32 mouse cellular contexts compared by ENCODE assay signal in the genomic region with DNA sequence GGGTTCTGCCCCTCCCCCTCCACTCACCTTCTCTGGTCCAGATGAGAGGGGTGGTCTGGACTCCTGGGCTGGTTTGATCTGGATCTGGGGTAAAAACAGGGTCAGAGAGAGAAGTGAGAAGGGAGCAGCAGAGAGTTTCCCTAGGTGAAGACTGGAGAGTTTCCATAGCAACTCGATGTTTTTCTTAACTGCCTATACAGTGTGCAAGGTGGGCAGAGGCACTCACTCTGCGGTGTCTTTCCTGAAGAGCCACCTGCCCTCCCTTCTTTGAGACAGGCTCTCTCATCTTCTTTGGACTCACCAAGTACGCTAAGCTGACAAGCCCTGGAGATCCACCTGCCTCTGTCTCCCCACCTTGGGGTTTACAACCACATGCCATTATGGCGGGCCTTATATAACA. TPM values are rescaled to one million over a fixed set of nuclear protein-coding genes. Genes with fewer than 3 reads are reported as not detected.
DNase-seq lines count a peak whose midpoint lies in the region; ATAC-seq and TF ChIP-seq lines count a peak whose summit lies in the region.
"Had no signal": no experiment of that assay in that cellular context is flagged by ENCODE, and none has a peak within 500 bp of the region (broad histone marks: within the 10 kb centered on the region; RNA-seq: fewer than 3 reads in every experiment).

No protein-coding gene starts in this region.

- 0 out of 2 replicates have a peak, but pooled peaks have one; percentile 25 for ATAC-seq in forebrain, postnatal 0 days
- ATAC-seq in forebrain, embryonic 14.5 days, result no peak
- ATAC-seq: forebrain, embryonic 16.5 days; hindbrain, embryonic 16.5 days; inflammation-experienced regulatory T-cells, adult 6 months; Patski had no signal

- TF ChIP-seq CTCF in forebrain, postnatal 0 days (IDR thresholded peaks at IDR 0.05; ENCODE audit: low read depth), result no peak
- no peak for TF ChIP-seq CTCF in thymus, adult 2 months (IDR thresholded peaks at IDR 0.05; ENCODE audit: borderline replicate concordance, control insufficient read depth, extremely low read depth, insufficient read depth, low read length, poor library complexity)

- DNase-seq in forebrain, postnatal 0 days, result no peak
- no peak for DNase-seq in forebrain, embryonic 14.5 days (ENCODE audit: low spot score)
- no peak for DNase-seq in thymus, adult 2 months
- DNase-seq in thymus, postnatal 10 days (ENCODE audit: low spot score in 2 of 2), result no peak
- DNase-seq in R1 (ENCODE audit: low read depth, low spot score), result peak; percentile 40
- DNase-seq in layer of hippocampus, adult 9-10 months (ENCODE audit: low spot score), result no peak
- DNase-seq in lung, postnatal 14 days, result no peak
- DNase-seq: adrenal gland, adult 2 months; adrenal gland, postnatal 25 days; B cell, adult 2 months; cerebellum, adult 11-12 months; cerebellum, adult 8-10 months; cerebellum, postnatal 10 days; cerebellum, postnatal 36 days; embryo, embryonic 11 days; gastrocnemius, adult 2 months; gastrocnemius, postnatal 25 days; heart, postnatal 10 days; heart, postnatal 36 days had no signal

- TF ChIP-seq POLR2A in thymus, adult 2 months (IDR thresholded peaks at IDR 0.05; ENCODE audit: control insufficient read depth, extremely low read depth, insufficient read depth, low read length, poor library complexity), result no peak

- 80% methylated on average over 4 of the region's 4 CpGs for WGBS in forebrain, postnatal 0 days
- WGBS in forebrain, embryonic 14.5 days, result 86% methylated on average over 4 of the region's 4 CpGs
- 45% methylated on average over 4 of the region's 4 CpGs for WGBS in thymus, adult 2 months

- no peaks in the 10 kb centered on the region for H3K36me3 ChIP-seq in forebrain, postnatal 0 days (ENCODE audit: insufficient read depth)
- no peaks in the 10 kb centered on the region for H3K36me3 ChIP-seq in forebrain, embryonic 14.5 days (ENCODE audit: control insufficient read depth, insufficient read depth, low read length)
- 0 out of 2 replicates have a peak, but pooled peaks cover 3% of the 10 kb centered on the region for H3K36me3 ChIP-seq in thymus, adult 2 months (ENCODE audit: control insufficient read depth, insufficient read depth, low read length)
- H3K36me3 ChIP-seq: embryonic facial prominence, embryonic 10.5 days; embryonic facial prominence, embryonic 13.5 days; forebrain, embryonic 12.5 days; G1E; heart, embryonic 12.5 days; heart, embryonic 15.5 days; hindbrain, embryonic 10.5 days; hindbrain, embryonic 13.5 days had no signal

- H3K9me3 ChIP-seq in forebrain, postnatal 0 days (ENCODE audit: low read length), result no peaks in the 10 kb centered on the region
- H3K9me3 ChIP-seq in forebrain, embryonic 14.5 days (replicated peaks; ENCODE audit: control insufficient read depth, low read length), result no peaks in the 10 kb centered on the region
- H3K9me3 ChIP-seq: embryonic facial prominence, embryonic 10.5 days; embryonic facial prominence, embryonic 13.5 days; forebrain, embryonic 12.5 days; heart, embryonic 12.5 days; heart, embryonic 15.5 days; hindbrain, embryonic 10.5 days; hindbrain, embryonic 13.5 days had no signal

- no peak overlapping the region for H3K4me3 ChIP-seq in forebrain, postnatal 0 days (ENCODE audit: low read depth, low read length)
- H3K4me3 ChIP-seq in forebrain, embryonic 14.5 days (ENCODE audit: low read depth, low read length), result no peak overlapping the region
- no peak overlapping the region for H3K4me3 ChIP-seq in thymus, adult 2 months (ENCODE audit: control insufficient read depth, insufficient read depth, low read length)
- H3K4me3 ChIP-seq: embryonic facial prominence, embryonic 10.5 days; embryonic facial prominence, embryonic 13.5 days; erythroblast, embryonic 14.5 days; forebrain, embryonic 12.5 days; gastrocnemius, adult 2 months; heart, embryonic 12.5 days; heart, embryonic 15.5 days; hindbrain, embryonic 10.5 days; hindbrain, embryonic 13.5 days had no signal

- H3K4me1 ChIP-seq in forebrain, postnatal 0 days (ENCODE audit: insufficient read depth), result no peaks in the 10 kb centered on the region
- H3K4me1 ChIP-seq in forebrain, embryonic 14.5 days (ENCODE audit: control insufficient read depth, insufficient read depth, low read length), result no peaks in the 10 kb centered on the region
- peaks cover 76% of the 10 kb centered on the region for H3K4me1 ChIP-seq in thymus, adult 2 months (replicated peaks; ENCODE audit: control insufficient read depth, insufficient read depth, low read length)

- no peak overlapping the region for H3K4me2 ChIP-seq in forebrain, postnatal 0 days (ENCODE audit: low read depth)
- H3K4me2 ChIP-seq in forebrain, embryonic 14.5 days (ENCODE audit: low read length), result no peak overlapping the region
- H3K4me2 ChIP-seq: embryonic facial prominence, embryonic 13.5 days; forebrain, embryonic 12.5 days; heart, embryonic 12.5 days; heart, embryonic 15.5 days; hindbrain, embryonic 13.5 days had no signal

- H3K27me3 ChIP-seq in forebrain, postnatal 0 days (ENCODE audit: insufficient read depth, low read length), result peaks cover 13% of the 10 kb centered on the region; the same call in 1 of the 2 replicates
- peaks cover 9% of the 10 kb centered on the region; the same call in 1 of the 2 replicates for H3K27me3 ChIP-seq in forebrain, embryonic 14.5 days (replicated peaks; ENCODE audit: control insufficient read depth, insufficient read depth, low read length)
- H3K27me3 ChIP-seq in thymus, adult 2 months (ENCODE audit: control insufficient read depth, insufficient read depth, low read length), result no peaks in the 10 kb centered on the region

- no peak overlapping the region for H3K27ac ChIP-seq in forebrain, postnatal 0 days (ENCODE audit: low read depth, low read length)
- no peak overlapping the region for H3K27ac ChIP-seq in forebrain, embryonic 14.5 days (ENCODE audit: low read depth, low read length)
- peak overlapping the region; percentile 31; the same call in 1 of the 2 replicates for H3K27ac ChIP-seq in thymus, adult 2 months (ENCODE audit: control insufficient read depth, insufficient read depth, low read length)
- H3K27ac ChIP-seq: embryonic facial prominence, embryonic 10.5 days; embryonic facial prominence, embryonic 13.5 days; forebrain, embryonic 12.5 days; gastrocnemius, adult 2 months; heart, embryonic 15.5 days; hindbrain, embryonic 10.5 days; hindbrain, embryonic 13.5 days had no signal

- no peak overlapping the region for H3K9ac ChIP-seq in forebrain, postnatal 0 days
- no peak overlapping the region for H3K9ac ChIP-seq in forebrain, embryonic 14.5 days (ENCODE audit: low read length)
- H3K9ac ChIP-seq: embryonic facial prominence, embryonic 13.5 days; forebrain, embryonic 12.5 days; heart, embryonic 12.5 days; heart, embryonic 15.5 days; hindbrain, embryonic 13.5 days had no signal

RNA-seq across cellular contexts. Expression of gene Fxyd5, which starts 3.3 kb away (rescaled TPM):
- total RNA-seq in forebrain, postnatal 0 days (2014; rRNA removed), result 10.9 and 19.9 TPM in 2 replicates
- polyA plus RNA-seq in forebrain, postnatal 0 days (2015; fragmentation: Nextera tagmentation; extraction: Ambion mirVana), result 25.1 and 30.4 TPM in 2 replicates
- polyA plus RNA-seq in forebrain, embryonic 14.5 days (2014; fragmentation: Nextera tagmentation; extraction: Ambion mirVana), result 17.2 and 18.4 TPM in 2 replicates
- 247 and 283 TPM in 2 replicates for polyA plus RNA-seq in thymus, adult 2 months (2012; rRNA removed)

RNA-seq across cellular contexts. Expression of gene Fxyd7, which starts 12.3 kb away (rescaled TPM):
- 74.3 and 92.0 TPM in 2 replicates for total RNA-seq in forebrain, postnatal 0 days (2014; rRNA removed)
- 167 and 231 TPM in 2 replicates for polyA plus RNA-seq in forebrain, postnatal 0 days (2015; fragmentation: Nextera tagmentation; extraction: Ambion mirVana)
- polyA plus RNA-seq in forebrain, embryonic 14.5 days (2014; fragmentation: Nextera tagmentation; extraction: Ambion mirVana), result 46.8 and 67.8 TPM in 2 replicates
- 1.4 and 2.2 TPM in 2 replicates for polyA plus RNA-seq in thymus, adult 2 months (2012; rRNA removed)
- total RNA-seq: G1E had no signal
- polyA plus RNA-seq: erythroblast, embryonic 14.5 days; G1E; inflammation-experienced regulatory T-cells, adult 6 months; Patski had no signal

RNA-seq across cellular contexts. Expression of gene Fxyd1, which starts 18.0 kb away (rescaled TPM):
- total RNA-seq in forebrain, postnatal 0 days (2014; rRNA removed), result 14.9 and 19.5 TPM in 2 replicates
- polyA plus RNA-seq in forebrain, postnatal 0 days (2015; fragmentation: Nextera tagmentation; extraction: Ambion mirVana), result 56.8 and 66.3 TPM in 2 replicates
- 9.4 and 12.3 TPM in 2 replicates for polyA plus RNA-seq in forebrain, embryonic 14.5 days (2014; fragmentation: Nextera tagmentation; extraction: Ambion mirVana)
- 46.4 and 107 TPM in 2 replicates for polyA plus RNA-seq in thymus, adult 2 months (2012; rRNA removed)
- total RNA-seq: G1E had no signal
- polyA plus RNA-seq: G1E, Patski had no signal

RNA-seq across cellular contexts. Expression of gene Lgi4, which starts 20.1 kb away (rescaled TPM):
- total RNA-seq in forebrain, postnatal 0 days (2014; rRNA removed), result 1.1 and 1.6 TPM in 2 replicates
- polyA plus RNA-seq in forebrain, postnatal 0 days (2015; fragmentation: Nextera tagmentation; extraction: Ambion mirVana), result 0.68 and 0.98 TPM in 2 replicates
- 0.08 and 0.15 TPM in 2 replicates for polyA plus RNA-seq in forebrain, embryonic 14.5 days (2014; fragmentation: Nextera tagmentation; extraction: Ambion mirVana)
- 1.1 and 1.8 TPM in 2 replicates for polyA plus RNA-seq in thymus, adult 2 months (2012; rRNA removed)
- polyA plus RNA-seq: erythroblast, embryonic 14.5 days; G1E had no signal

RNA-seq across cellular contexts. Expression of gene Fxyd3, which starts 37.5 kb away (rescaled TPM):
- total RNA-seq in forebrain, postnatal 0 days (2014; rRNA removed), result not detected in 2 replicates
- not detected in 2 replicates for polyA plus RNA-seq in forebrain, postnatal 0 days (2015; fragmentation: Nextera tagmentation; extraction: Ambion mirVana)
- not detected in 2 replicates for polyA plus RNA-seq in forebrain, embryonic 14.5 days (2014; fragmentation: Nextera tagmentation; extraction: Ambion mirVana)
- polyA plus RNA-seq in thymus, adult 2 months (2012; rRNA removed), result 23.5 and 34.7 TPM in 2 replicates
- polyA plus RNA-seq: erythroblast, embryonic 14.5 days; G1E; Patski had no signal

Comparison
In these comparisons a context has a peak if more than half of its experiments do, and no peak if none do; other contexts are left out.
1. RNA of gene Fxyd7, which starts 12.3 kb away (polyA plus RNA-seq): 167 to 231 TPM in forebrain, postnatal 0 days and 46.8 to 67.8 TPM in forebrain, embryonic 14.5 days; 1.4 to 2.2 TPM in thymus, adult 2 months; every median in the first group is over 10 times any median in the second.